Mouse (Mus musculus): Measurements from ENCODE around the gene Lmo4.

DNA sequence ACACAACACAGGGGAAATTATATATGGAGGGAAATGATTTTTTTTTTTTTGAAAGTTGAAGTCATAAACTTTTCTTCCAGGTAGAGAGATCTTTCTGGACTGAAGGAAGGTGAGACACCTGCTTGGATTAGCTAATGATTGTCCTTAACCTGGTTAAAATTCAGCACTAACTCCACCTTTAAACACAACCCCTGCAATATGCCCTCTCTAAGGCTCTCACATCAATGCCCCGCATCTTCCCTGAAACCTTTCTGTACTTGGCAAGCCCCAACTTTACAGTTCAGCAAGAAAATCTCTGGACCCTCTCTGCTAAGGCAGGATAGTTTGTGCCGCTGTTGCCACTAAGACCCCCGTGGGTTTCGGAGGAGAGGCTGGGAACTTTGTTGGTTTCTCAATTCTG, 20.1 kb downstream of the Lmo4 start:
- TF ChIP-seq CTCF (IDR thresholded peaks at IDR 0.05; ENCODE audit: low read depth, low read length), result no peak
- TF ChIP-seq POLR2A (IDR thresholded peaks at IDR 0.05; ENCODE audit: extremely low read depth, insufficient read depth, low read length), result no peak
